Mouse (Mus musculus) kidney, adult 2 months (tissue): ENCODE measurements around the gene Nectin4. TPM values are rescaled to one million over a fixed set of nuclear protein-coding genes. Genes with fewer than 3 reads are reported as not detected.
A peak's percentile ranks its signal among the peaks of the same experiment; 100 is the strongest.

Experiments used
- DNase-seq: peaks from one replicate; pipeline ENCODE4 v3.0.0; 2021
- H3K27ac ChIP-seq: fragments of 200-500 bp; 2 replicates; pipeline ENCODE4 v1.5.1; 2012; ENCODE audit warnings: low read depth, low read length, control low read depth, inconsistent platforms; ENCODE audit not compliant: insufficient read depth
- H3K27me3 ChIP-seq: fragments of 200-500 bp; replicated peaks from 2 replicates; pipeline ENCODE4 v1.6.1; 2012; ENCODE audit warnings: mild to moderate bottlenecking, moderate library complexity, low read length, inconsistent platforms; ENCODE audit not compliant: control insufficient read depth, insufficient read depth
- H3K36me3 ChIP-seq: fragments of 200-500 bp; 2 replicates; pipeline ENCODE4 v1.6.1; 2012; ENCODE audit warnings: mild to moderate bottlenecking, moderate library complexity, low read length, inconsistent platforms; ENCODE audit not compliant: control insufficient read depth, insufficient read depth
- H3K4me1 ChIP-seq: fragments of 200-500 bp; 2 replicates; pipeline ENCODE4 v1.6.1; 2011; ENCODE audit warnings: low read length; ENCODE audit not compliant: control insufficient read depth, insufficient read depth
- H3K4me3 ChIP-seq: fragments of 200-500 bp; 2 replicates; pipeline ENCODE4 v1.5.1; 2011; ENCODE audit warnings: mild to moderate bottlenecking, low read depth, low read length, control low read depth; ENCODE audit not compliant: insufficient read depth
- CTCF ChIP-seq: fragments of 200-500 bp; conservative IDR thresholded peaks from 2 replicates; pipeline ENCODE4 v1.5.1; 2011; ENCODE audit warnings: low read depth, mild to moderate bottlenecking, control low read depth, low read length, moderate library complexity, mixed read lengths; ENCODE audit not compliant: insufficient read depth, insufficient read length
- POLR2A ChIP-seq: fragments of 200-500 bp; IDR thresholded peaks from one replicate; pipeline ENCODE4 v1.6.1; 2011; ENCODE audit warnings: low read depth, low read length, control low read depth
- WGBS: fragments of 180-500 bp; shearing (Covaris S2); methylation state at CpG from one replicate; pipeline ENCODE4 v1.1.7; 2018; 5-methylcytosine and 5-hydroxymethylcytosine counted together
- polyA plus RNA-seq: library from polyadenylated mRNA; depleted of rRNA; stranded (reverse); fragments of >200 nt; gene quantifications from 2 replicates; pipeline ENCODE4 v1.2.3, GENCODE M21; 2012

The Nectin4 gene
- polyA plus RNA-seq, 1 experiment: 2.3 TPM

GRCm38 (mm10) chr1:171378298-171378697 is 8.4 kb downstream of the Nectin4 start:
- Histone ChIP-seq H3K4me3 (no peak overlapping the region), H3K27me3 (no peaks in the 10 kb centered on the region), H3K36me3 (no peaks in the 10 kb centered on the region), H3K27ac (no peak overlapping the region), H3K4me1 (no peaks in the 10 kb centered on the region)
- TF ChIP-seq CTCF (no peak), POLR2A (no peak)
- 89% methylated on average over 6 of the region's 6 CpGs for WGBS
- no peak for DNase-seq

GRCm38 (mm10) chr1:171379935-171380599 is 10.2 kb downstream of the Nectin4 start:
- TF ChIP-seq POLR2A (no peak), CTCF (peak; percentile 73)
- Histone ChIP-seq H3K36me3 (no peaks in the 10 kb centered on the region), H3K4me3 (peak overlapping the region; percentile 9; the same call in 1 of the 2 replicates), H3K27me3 (no peaks in the 10 kb centered on the region), H3K27ac (no peak overlapping the region), H3K4me1 (no peaks in the 10 kb centered on the region)
- 3% methylated on average over 31 of the region's 31 CpGs for WGBS
- peak; percentile 85 for DNase-seq

- no peak for DNase-seq
- Histone ChIP-seq H3K27me3 (no peaks in the 10 kb centered on the region), H3K27ac (no peak overlapping the region), H3K4me1 (no peaks in the 10 kb centered on the region), H3K4me3 (no peak overlapping the region), H3K36me3 (no peaks in the 10 kb centered on the region)
- WGBS: 82% methylated on average over 11 of the region's 11 CpGs
- TF ChIP-seq POLR2A (no peak), CTCF (no peak)
These were observed 12.3 kb downstream of the Nectin4 start for GRCm38 (mm10) chr1:171382096-171382620.

- Histone ChIP-seq H3K4me1 (no peaks in the 10 kb centered on the region), H3K27ac (no peak overlapping the region), H3K36me3 (no peaks in the 10 kb centered on the region), H3K4me3 (no peak overlapping the region), H3K27me3 (no peaks in the 10 kb centered on the region)
- DNase-seq: no peak
- no peak for TF ChIP-seq POLR2A
- 47% methylated on average over 9 of the region's 9 CpGs for WGBS
These were observed 14.5 kb downstream of the Nectin4 start for GRCm38 (mm10) chr1:171384361-171384760.

GRCm38 (mm10) chr1:171385171-171385570 is 15.3 kb downstream of the Nectin4 start:
- WGBS: 63% methylated on average over 9 of the region's 9 CpGs
- H3K27ac ChIP-seq: no peak overlapping the region
- TF ChIP-seq POLR2A: no peak
- TF ChIP-seq CTCF: 0 out of 2 replicates have a peak, but pooled peaks have one; percentile 11

GRCm38 (mm10) chr1:171387099-171387498 is 17.2 kb downstream of the Nectin4 start:
- DNase-seq: no peak
- TF ChIP-seq POLR2A (no peak), CTCF (no peak)
- 47% methylated on average over 6 of the region's 6 CpGs for WGBS
- no peaks in the 10 kb centered on the region for H3K4me1 ChIP-seq
- no peaks in the 10 kb centered on the region for H3K27me3 ChIP-seq
- H3K27ac ChIP-seq: no peak overlapping the region
- no peaks in the 10 kb centered on the region for H3K36me3 ChIP-seq
- H3K4me3 ChIP-seq: no peak overlapping the region

More at GRCm38 (mm10) chr1:171385171-171385570, 15.3 kb downstream of the Nectin4 start:
- Histone ChIP-seq H3K4me1 (no peaks in the 10 kb centered on the region), H3K4me3 (no peak overlapping the region), H3K36me3 (no peaks in the 10 kb centered on the region), H3K27me3 (no peaks in the 10 kb centered on the region)
- no peak for DNase-seq

- WGBS: 77% methylated on average over 15 of the region's 15 CpGs
- TF ChIP-seq CTCF (no peak), POLR2A (no peak)
- Histone ChIP-seq H3K4me1 (no peaks in the 10 kb centered on the region), H3K36me3 (no peaks in the 10 kb centered on the region), H3K4me3 (peak within 1 kb of the TSS; percentile 6; the same call in 1 of the 2 replicates), H3K27ac (no peak within 1 kb of the TSS), H3K27me3 (no peaks in the 10 kb centered on the region)
- peak; percentile 49 for DNase-seq
These were observed 18.6 kb downstream of the Nectin4 start, which contains the start of gene Arhgap30 for GRCm38 (mm10) chr1:171388376-171389102. TSS of gene Arhgap30 (plus strand) at chr1:171388954.
